Mouse (Mus musculus) gastrocnemius, postnatal 10 days (tissue): ENCODE results near the gene Tmco4. TPM values are rescaled to one million over a fixed set of nuclear protein-coding genes. Genes with fewer than 3 reads are reported as not detected.

ENCODE experiments used
- DNase-seq: peaks from one replicate; pipeline ENCODE4 v3.0.0; 2021; ENCODE audit warnings: mixed read lengths
- long read RNA-seq, 2 experiments: library from polyadenylated mRNA; stranded (forward); transcript quantifications; one replicate each; pipeline ENCODE4 v2.0.0; 2021
- total RNA-seq, 2 experiments: library from RNA; stranded (reverse); gene quantifications; 2 replicates each; pipeline ENCODE4 v1.2.3; 2021

Tmco4 gene
- 1 to 10 TPM; 3.8 to 4.5 TPM for total RNA-seq
- long read RNA-seq, experiment 1, transcript Tmco4-202 (17 exons, 3,318 nt), result major isoform, 6 of 11 reads
- long read RNA-seq, experiment 1, partial matches to known transcripts, result 2 of 11 reads
- long read RNA-seq, experiment 1, other reads (novel, unspliced or antisense), result 2 of 11 reads
- long read RNA-seq, experiment 2, partial matches to known transcripts, result 2 of 7 reads
- long read RNA-seq, experiment 2, other reads (novel, unspliced or antisense), result 4 of 7 reads

GRCm38 (mm10) chr4:138972827-138973718, at the start of gene Tmco4:
Gene Tmco4 (plus strand): TSS chr4:138972888.
- peak; percentile 69 for DNase-seq

GRCm38 (mm10) chr4:138925561-138925960, 47.1 kb upstream of the Tmco4 start:
- no peak for DNase-seq

GRCm38 (mm10) chr4:138933862-138934261, 38.8 kb upstream of the Tmco4 start:
- DNase-seq, result no peak

GRCm38 (mm10) chr4:138934456-138935145, 38.1 kb upstream of the Tmco4 start:
- no peak for DNase-seq

GRCm38 (mm10) chr4:138938495-138939269, 34.0 kb upstream of the Tmco4 start:
- DNase-seq, result no peak

GRCm38 (mm10) chr4:138939481-138939880, 33.2 kb upstream of the Tmco4 start:
- no peak for DNase-seq

- DNase-seq, result no peak
Observed at GRCm38 (mm10) chr4:138941401-138941800, 31.3 kb upstream of the Tmco4 start.

GRCm38 (mm10) chr4:138941966-138942365, 30.7 kb upstream of the Tmco4 start:
- DNase-seq, result no peak

- DNase-seq, result peak; percentile 76
Observed at GRCm38 (mm10) chr4:138943730-138944129, 29.0 kb upstream of the Tmco4 start.

GRCm38 (mm10) chr4:138948257-138948656, 24.4 kb upstream of the Tmco4 start:
- DNase-seq, result no peak

- no peak for DNase-seq
Observed at GRCm38 (mm10) chr4:138958612-138959011, 14.1 kb upstream of the Tmco4 start.

- peak; percentile 33 for DNase-seq
Observed at GRCm38 (mm10) chr4:138959120-138959519, 13.6 kb upstream of the Tmco4 start.

- DNase-seq, result no peak
Observed at GRCm38 (mm10) chr4:138959926-138960325, 12.8 kb upstream of the Tmco4 start.

GRCm38 (mm10) chr4:138962719-138963118, 10.0 kb upstream of the Tmco4 start:
- DNase-seq, result no peak

- no peak for DNase-seq
Observed at GRCm38 (mm10) chr4:138965871-138966270, 6.8 kb upstream of the Tmco4 start.

- no peak for DNase-seq
Observed at GRCm38 (mm10) chr4:138966866-138967265, 5.8 kb upstream of the Tmco4 start, which contains the start of gene Rnf186. Gene Rnf186 (plus strand): TSS chr4:138967112.

GRCm38 (mm10) chr4:138967485-138967884, 5.2 kb upstream of the Tmco4 start:
- DNase-seq, result no peak

- no peak for DNase-seq
Observed at GRCm38 (mm10) chr4:138968772-138969556, 3.7 kb upstream of the Tmco4 start.

- DNase-seq, result no peak
Observed at GRCm38 (mm10) chr4:138969736-138970135, 3.0 kb upstream of the Tmco4 start.

GRCm38 (mm10) chr4:138971371-138971770, 1.3 kb upstream of the Tmco4 start:
- DNase-seq, result no peak
